Mouse (Mus musculus): Measurements from ENCODE around the gene Myrip.

- TF ChIP-seq HCFC1 (IDR thresholded peaks at IDR 0.05; ENCODE audit: borderline replicate concordance, insufficient read depth, low read length) = no peak
- no peak for TF ChIP-seq MAFK (IDR thresholded peaks at IDR 0.05; ENCODE audit: insufficient read depth, low read depth, low read length)
- TF ChIP-seq ZC3H11A (IDR thresholded peaks at IDR 0.05; ENCODE audit: borderline replicate concordance, low read depth, low read length) = no peak
- TF ChIP-seq ZNF384 (IDR thresholded peaks at IDR 0.05; ENCODE audit: low read depth, low read length) = no peak
- no peak for TF ChIP-seq CHD2 (IDR thresholded peaks at IDR 0.05; ENCODE audit: low read depth, low read length)
Measured at GRCm38 (mm10) chr9:120345651-120346151, 44.4 kb downstream of the Myrip start.

Data from ES-E14 (cell line).